Mouse (Mus musculus) C2C12 (cell line): ENCODE data around the gene Cltc.

Source experiments
- CEBPB ChIP-seq: IDR thresholded peaks from one replicate; pipeline ENCODE4 v1.6.1; 2011; ENCODE audit warnings: low read depth, mild to moderate bottlenecking, control low read depth, moderate library complexity
- CTCF ChIP-seq: IDR thresholded peaks from one replicate; pipeline ENCODE4 v1.5.1; 2011; ENCODE audit not compliant: control insufficient read depth, insufficient read depth, insufficient read length
- MAX ChIP-seq: IDR thresholded peaks from one replicate; pipeline ENCODE4 v1.6.1; 2011; ENCODE audit warnings: mild to moderate bottlenecking, control low read depth
- MYOG ChIP-seq: IDR thresholded peaks from one replicate; pipeline ENCODE4 v1.6.1; 2011; ENCODE audit not compliant: control insufficient read depth, insufficient read length; ENCODE audit errors: extremely low read depth
- USF1 ChIP-seq: IDR thresholded peaks from one replicate; pipeline ENCODE4 v1.6.1; 2011; ENCODE audit warnings: low read depth, mild to moderate bottlenecking, control low read depth, moderate library complexity

DNA sequence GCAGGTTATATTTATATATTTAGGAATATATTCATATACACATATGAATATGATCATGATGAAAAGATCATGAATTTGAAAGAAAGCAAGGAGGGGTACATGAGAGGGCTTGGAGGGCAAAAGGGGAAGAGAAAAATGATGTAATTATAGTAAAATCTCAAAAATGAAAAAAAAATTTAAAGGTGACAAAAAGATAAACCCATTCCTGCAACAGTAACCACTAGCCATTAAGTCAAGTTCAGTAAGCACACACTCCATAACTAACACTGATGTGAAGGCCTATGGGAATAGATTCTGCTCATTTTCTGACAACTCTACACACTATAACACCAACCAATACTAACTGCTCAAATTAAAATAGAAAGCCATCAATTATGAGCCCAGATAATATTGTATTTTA, 31.8 kb downstream of the Cltc start:
- TF ChIP-seq CTCF (no peak), MAX (no peak), MYOG (no peak), USF1 (no peak), CEBPB (no peak)
